Mouse (Mus musculus) spleen, adult 2 months (tissue): ENCODE data around the gene Auts2. TPM values are rescaled to one million over a fixed set of nuclear protein-coding genes. Genes with fewer than 3 reads are reported as not detected.

Source experiments
- DNase-seq, 2 experiments: peaks; one replicate each; pipeline versions ENCODE4 v3.0.0 to v3.0.0-alpha.2; 2012 to 2021; ENCODE audit warnings: low spot score in 2 of 2, low read depth in 1 of 2
- H3K27ac ChIP-seq: fragments of 200-500 bp; 2 replicates; pipeline ENCODE4 v1.5.1; 2012; ENCODE audit warnings: low read length, inconsistent platforms; ENCODE audit not compliant: insufficient read depth
- H3K27me3 ChIP-seq: fragments of 200-500 bp; 2 replicates; pipeline ENCODE4 v1.6.1; 2012; ENCODE audit warnings: mild to moderate bottlenecking, moderate library complexity, low read length, inconsistent platforms; ENCODE audit not compliant: control insufficient read depth, insufficient read depth
- H3K36me3 ChIP-seq: fragments of 200-500 bp; 2 replicates; pipeline ENCODE4 v1.6.1; 2012; ENCODE audit warnings: mild to moderate bottlenecking, low read length, inconsistent platforms; ENCODE audit not compliant: control insufficient read depth, insufficient read depth
- H3K4me1 ChIP-seq: fragments of 200-500 bp; 2 replicates; pipeline ENCODE4 v1.6.1; 2011; ENCODE audit warnings: inconsistent platforms; ENCODE audit not compliant: control insufficient read depth, insufficient read depth, insufficient read length
- H3K4me3 ChIP-seq: fragments of 200-500 bp; 2 replicates; pipeline ENCODE4 v1.5.1; 2011; ENCODE audit warnings: mild to moderate bottlenecking, inconsistent platforms; ENCODE audit not compliant: insufficient read depth, insufficient read length; ENCODE audit errors: extremely low read depth
- CTCF ChIP-seq: fragments of 200-500 bp; IDR thresholded peaks from 2 replicates; pipeline ENCODE4 v1.5.1; 2011; ENCODE audit warnings: mild to moderate bottlenecking, inconsistent platforms; ENCODE audit not compliant: insufficient read depth, insufficient read length, insufficient replicate concordance; ENCODE audit errors: extremely low read depth
- POLR2A ChIP-seq: fragments of 200-500 bp; IDR thresholded peaks from 2 replicates; pipeline ENCODE4 v1.6.1; 2011; ENCODE audit warnings: low read depth, low read length, inconsistent platforms
- WGBS: fragments of 180-500 bp; shearing (Covaris S2); methylation state at CpG from one replicate; pipeline ENCODE4 v1.1.7; 2018; 5-methylcytosine and 5-hydroxymethylcytosine counted together
- polyA plus RNA-seq: library from polyadenylated mRNA; depleted of rRNA; stranded (reverse); fragments of >200 nt; gene quantifications from 2 replicates; pipeline ENCODE4 v1.2.3, GENCODE M21; 2012

The Auts2 gene
- polyA plus RNA-seq, 1 experiment: 1.3 TPM

DNA sequence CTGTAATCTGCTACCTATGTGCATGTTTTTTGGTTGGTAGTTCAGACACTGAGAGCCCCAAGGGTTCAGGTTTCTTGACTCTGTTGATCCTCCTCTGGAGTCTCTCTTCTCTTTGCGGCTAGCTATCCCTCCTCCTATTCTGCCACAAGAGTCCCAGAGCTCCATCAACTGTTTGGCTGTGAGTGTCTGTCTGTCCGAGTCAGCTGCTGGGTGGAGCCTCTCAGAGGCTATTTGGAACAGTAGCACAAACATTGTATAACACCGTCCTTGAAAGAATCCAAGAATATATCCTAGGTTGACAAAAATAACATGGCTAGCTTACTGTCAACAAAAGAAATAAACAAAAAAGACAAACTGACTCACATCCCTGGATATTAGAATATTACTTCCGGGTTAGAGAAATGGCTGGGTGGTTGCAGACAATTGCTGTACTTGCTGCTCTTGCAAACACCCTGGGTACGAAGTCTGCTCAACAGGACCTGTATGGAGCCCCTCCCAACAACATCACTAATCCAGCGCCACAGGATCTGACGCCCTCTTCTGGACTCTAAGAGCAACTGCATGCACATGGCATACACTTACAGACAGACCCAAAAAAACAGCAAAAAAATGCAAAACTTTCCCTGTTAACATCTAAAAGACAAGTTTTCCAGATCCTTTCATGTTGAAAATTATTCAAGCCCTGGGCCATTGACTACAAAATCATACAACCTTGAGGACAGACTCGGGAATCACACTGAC, 428.4 kb downstream of the Auts2 start:
- WGBS: 79% methylated on average over 8 of the region's 8 CpGs
- TF ChIP-seq POLR2A (no peak), CTCF (no peak)

DNA sequence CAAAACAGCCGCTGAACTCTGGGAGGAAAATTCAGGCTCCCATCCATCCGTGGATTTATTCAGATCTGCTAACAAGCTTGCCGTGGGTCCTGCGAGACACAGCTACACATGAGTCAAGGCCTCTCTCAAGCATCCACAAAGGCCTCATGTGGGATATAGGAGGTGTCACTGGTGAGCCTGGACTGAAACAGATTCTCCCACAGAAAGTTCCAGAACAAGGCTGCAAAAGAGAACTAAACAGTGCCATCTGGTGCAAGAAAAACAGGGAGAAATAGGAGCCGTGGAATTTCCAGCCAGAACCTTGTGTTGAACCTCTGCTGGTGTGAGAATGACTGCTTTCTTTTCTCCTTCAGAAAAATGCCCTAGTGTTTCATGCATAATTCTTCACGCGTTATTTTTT, 429.7 kb downstream of the Auts2 start:
- TF ChIP-seq CTCF: no peak
- TF ChIP-seq POLR2A: no peak

More for the DNA sequence above, 428.4 kb downstream of the Auts2 start:
- Histone ChIP-seq H3K4me1 (no peaks in the 10 kb centered on the region), H3K4me3 (no peak overlapping the region), H3K27ac (no peak overlapping the region), H3K36me3 (no peaks in the 10 kb centered on the region), H3K27me3 (no peaks in the 10 kb centered on the region)
- DNase-seq: no peak

DNA sequence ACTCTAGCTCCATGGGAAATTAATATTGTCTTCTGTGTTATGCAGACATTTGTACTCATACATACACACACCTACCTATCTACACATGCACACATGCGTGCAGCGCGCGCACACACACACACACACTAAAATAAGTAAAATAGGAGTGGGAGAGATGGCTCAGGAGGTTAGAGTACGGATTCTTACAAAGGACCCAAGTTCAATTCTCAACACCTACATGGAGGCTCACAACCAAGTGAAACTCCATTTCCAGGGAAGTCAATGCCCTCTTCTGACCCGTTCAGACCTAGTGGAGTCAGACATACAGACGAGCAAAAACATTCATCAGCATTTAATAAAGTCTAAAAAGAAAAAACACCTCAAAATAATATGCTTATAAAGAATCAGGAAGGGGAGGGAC, 430.5 kb downstream of the Auts2 start:
- 92% methylated on average over 7 of the region's 7 CpGs for WGBS
- no peaks in the 10 kb centered on the region for H3K4me1 ChIP-seq
- TF ChIP-seq POLR2A (no peak), CTCF (no peak)

More for the DNA sequence above, 429.7 kb downstream of the Auts2 start:
- DNase-seq: no peak
- Histone ChIP-seq H3K36me3 (no peaks in the 10 kb centered on the region), H3K4me3 (no peak overlapping the region), H3K27ac (no peak overlapping the region), H3K4me1 (no peaks in the 10 kb centered on the region), H3K27me3 (no peaks in the 10 kb centered on the region)
- WGBS: 86% methylated on average over 7 of the region's 7 CpGs

DNA sequence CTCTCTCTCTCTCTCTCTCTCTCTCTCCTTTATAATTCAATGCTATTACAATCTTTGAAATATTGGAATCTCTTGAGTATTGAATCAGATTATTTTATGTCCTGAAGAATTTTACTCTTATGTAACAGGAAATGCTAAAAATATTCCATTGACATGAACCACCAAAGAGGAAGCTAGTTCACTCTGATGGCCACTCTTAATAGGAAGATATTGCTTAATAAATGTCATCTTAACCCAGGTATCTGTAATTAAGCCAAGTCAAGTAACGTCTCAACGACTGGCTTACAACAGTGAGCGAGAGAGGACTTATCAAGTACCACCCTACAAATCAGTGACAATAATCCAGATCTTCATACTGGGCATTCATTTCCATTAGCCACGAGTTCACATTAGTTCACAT, 440.7 kb downstream of the Auts2 start:
- no peak for DNase-seq
- Histone ChIP-seq H3K4me1 (no peaks in the 10 kb centered on the region), H3K27me3 (no peaks in the 10 kb centered on the region), H3K4me3 (no peak overlapping the region), H3K36me3 (no peaks in the 10 kb centered on the region), H3K27ac (no peak overlapping the region)
- 79% methylated on average over 4 of the region's 4 CpGs for WGBS
- no peak for TF ChIP-seq CTCF
- no peak for TF ChIP-seq POLR2A

More for the DNA sequence above, 430.5 kb downstream of the Auts2 start:
- Histone ChIP-seq H3K27me3 (no peaks in the 10 kb centered on the region), H3K4me3 (no peak overlapping the region), H3K27ac (no peak overlapping the region), H3K36me3 (no peaks in the 10 kb centered on the region)
- DNase-seq: no peak

DNA sequence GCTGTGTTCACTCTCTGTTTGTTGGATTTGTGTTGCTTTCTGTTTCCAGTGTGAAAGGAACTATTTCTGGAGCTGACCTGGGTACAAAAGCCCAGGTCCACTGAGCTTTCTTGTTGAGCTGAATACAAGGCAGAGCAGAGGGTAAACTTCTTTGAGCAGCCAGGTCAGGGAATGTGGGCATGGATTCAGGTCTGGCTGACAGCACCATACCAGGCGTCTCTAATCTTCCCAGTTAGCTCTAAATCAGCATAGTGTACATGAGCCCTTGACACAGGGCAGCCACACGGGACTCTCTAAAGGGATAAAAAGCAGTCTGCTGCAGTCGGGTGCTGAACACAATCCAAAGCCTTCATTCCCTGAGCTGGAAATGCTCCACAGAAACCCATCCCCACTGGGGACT, 444.7 kb downstream of the Auts2 start:
- WGBS: 85% methylated on average over 3 of the region's 3 CpGs
- Histone ChIP-seq H3K4me1 (no peaks in the 10 kb centered on the region), H3K27ac (no peak overlapping the region), H3K36me3 (no peaks in the 10 kb centered on the region), H3K4me3 (no peak overlapping the region), H3K27me3 (no peaks in the 10 kb centered on the region)
- no peak for TF ChIP-seq POLR2A
- TF ChIP-seq CTCF: no peak
- DNase-seq: no peak

DNA sequence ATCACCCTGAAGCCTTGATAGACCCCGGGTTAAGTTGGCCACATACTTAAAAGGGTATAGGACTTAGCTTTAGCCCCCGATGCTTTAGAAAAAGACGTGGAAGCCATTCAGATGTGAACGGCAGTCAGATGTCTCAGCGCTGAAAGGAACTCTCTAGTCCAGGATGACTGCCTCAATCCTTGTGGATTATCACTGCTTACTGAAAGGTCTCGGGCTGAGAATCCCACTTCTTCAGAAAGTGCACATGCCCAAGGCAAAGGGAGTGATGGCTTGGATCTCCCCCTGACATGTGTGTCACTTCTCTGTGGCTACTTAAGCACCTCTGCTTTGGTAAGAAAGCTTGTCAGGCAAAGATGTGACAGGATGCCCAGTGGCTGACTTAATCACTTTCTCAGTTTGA, 450.4 kb downstream of the Auts2 start:
- H3K4me3 ChIP-seq: no peak overlapping the region
- DNase-seq: no peak
- TF ChIP-seq CTCF (no peak), POLR2A (no peak)
- no peaks in the 10 kb centered on the region for H3K36me3 ChIP-seq
- H3K27me3 ChIP-seq: no peaks in the 10 kb centered on the region
- H3K27ac ChIP-seq: no peak overlapping the region
- WGBS: 91% methylated on average over 6 of the region's 6 CpGs
- no peaks in the 10 kb centered on the region for H3K4me1 ChIP-seq

DNA sequence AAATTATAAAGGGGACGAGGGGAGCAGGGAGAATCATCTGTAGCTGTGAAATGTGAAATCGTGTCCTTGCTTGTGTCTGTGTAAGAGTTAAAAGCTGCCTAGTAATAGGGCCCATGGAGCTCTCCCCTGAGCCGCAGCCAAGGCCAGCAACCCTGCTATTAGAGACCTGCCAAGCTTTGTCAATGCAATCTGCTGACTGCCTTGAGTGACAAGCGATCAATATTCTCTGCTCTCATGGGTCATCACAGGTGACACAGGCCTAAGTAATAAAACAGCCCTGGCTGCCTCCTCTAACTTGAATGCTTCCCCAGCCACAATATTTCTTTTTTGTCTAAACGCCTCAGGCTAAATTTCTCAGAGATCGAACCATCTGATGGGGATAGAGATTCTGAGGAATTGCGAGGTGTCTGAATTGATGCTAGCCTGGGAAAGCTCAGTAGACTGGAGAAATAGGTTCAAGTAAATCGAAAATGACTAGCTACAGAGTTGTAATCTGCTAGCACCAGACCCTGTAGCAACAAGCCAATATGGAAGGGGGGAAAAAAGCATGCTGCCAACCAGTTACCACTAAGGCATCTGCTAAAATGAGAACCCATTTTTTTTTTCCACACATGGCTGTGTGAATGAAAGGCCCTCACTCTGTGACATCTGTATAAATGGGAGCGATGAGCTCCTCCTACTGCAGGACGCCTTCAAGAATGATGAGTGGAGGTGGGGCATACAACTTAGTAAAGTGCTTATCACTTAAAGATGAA, 453.5 kb downstream of the Auts2 start:
- Histone ChIP-seq H3K4me1 (no peaks in the 10 kb centered on the region), H3K27ac (no peak overlapping the region), H3K4me3 (no peak overlapping the region), H3K27me3 (no peaks in the 10 kb centered on the region), H3K36me3 (no peaks in the 10 kb centered on the region)
- DNase-seq: no peak
- no peak for TF ChIP-seq POLR2A
- TF ChIP-seq CTCF: no peak
- WGBS: 88% methylated on average over 10 of the region's 10 CpGs
